Mouse (Mus musculus) liver, postnatal 0 days (tissue): ENCODE results near the gene Vwc2l.

Experiments
- CTCF ChIP-seq: sonication (generic); IDR thresholded peaks from 2 replicates; pipeline ENCODE4 v1.5.1; 2016; ENCODE audit warnings: antibody characterized with exemption, low read depth
- EP300 ChIP-seq: IDR thresholded peaks from 2 replicates; pipeline ENCODE4 v1.6.1; 2016; ENCODE audit warnings: antibody characterized with exemption, low read depth, mild to moderate bottlenecking

GRCm38 (mm10) chr1:70842222-70842621, 116.7 kb downstream of the Vwc2l start:
- no peak for TF ChIP-seq CTCF
- TF ChIP-seq EP300 = no peak
